Mouse (Mus musculus): ENCODE data around the gene Sun2.
A peak's percentile ranks its signal among the peaks of the same experiment; 100 is the strongest.

The Sun2 gene

GRCm38 (mm10) chr15:79693740-79694139, 48.6 kb downstream of the Sun2 start:
- H3K4me3 ChIP-seq (replicated peaks; ENCODE audit: low read length): no peak overlapping the region
- H3K9me3 ChIP-seq (ENCODE audit: low read length): no peaks in the 10 kb centered on the region
- peaks cover 47% of the 10 kb centered on the region for H3K36me3 ChIP-seq (ENCODE audit: insufficient read depth, low read length)
- H3K27me3 ChIP-seq (ENCODE audit: insufficient read depth, low read length): no peaks in the 10 kb centered on the region
- peaks cover 78% of the 10 kb centered on the region for H3K4me1 ChIP-seq (replicated peaks; ENCODE audit: low read depth, low read length)
- TF ChIP-seq NANOG (IDR thresholded peaks at IDR 0.05; ENCODE audit: borderline replicate concordance, low read length): no peak
- TF ChIP-seq CTCF (conservative IDR thresholded peaks at IDR 0.05; ENCODE audit: low read length): no peak
- TF ChIP-seq POU5F1 (IDR thresholded peaks at IDR 0.05; ENCODE audit: borderline replicate concordance, low read length): no peak

GRCm38 (mm10) chr15:79692334-79692733, 50.0 kb downstream of the Sun2 start:
- peaks cover 71% of the 10 kb centered on the region for H3K4me1 ChIP-seq (replicated peaks; ENCODE audit: low read depth, low read length)
- no peak for TF ChIP-seq CTCF (conservative IDR thresholded peaks at IDR 0.05; ENCODE audit: low read length)
- TF ChIP-seq NANOG (IDR thresholded peaks at IDR 0.05; ENCODE audit: borderline replicate concordance, low read length): no peak
- TF ChIP-seq POU5F1 (IDR thresholded peaks at IDR 0.05; ENCODE audit: borderline replicate concordance, low read length): no peak
- H3K27me3 ChIP-seq (ENCODE audit: insufficient read depth, low read length): no peaks in the 10 kb centered on the region
- H3K4me3 ChIP-seq (replicated peaks; ENCODE audit: low read length): no peak overlapping the region
- peaks cover 47% of the 10 kb centered on the region for H3K36me3 ChIP-seq (ENCODE audit: insufficient read depth, low read length)
- H3K9me3 ChIP-seq (ENCODE audit: low read length): no peaks in the 10 kb centered on the region

GRCm38 (mm10) chr15:79691023-79691508, 51.3 kb downstream of the Sun2 start:
- TF ChIP-seq NANOG (IDR thresholded peaks at IDR 0.05; ENCODE audit: borderline replicate concordance, low read length) (no peak), CTCF (conservative IDR thresholded peaks at IDR 0.05; ENCODE audit: low read length) (no peak), POU5F1 (IDR thresholded peaks at IDR 0.05; ENCODE audit: borderline replicate concordance, low read length) (no peak)
- Histone ChIP-seq H3K27me3 (ENCODE audit: insufficient read depth, low read length) (no peaks in the 10 kb centered on the region), H3K36me3 (ENCODE audit: insufficient read depth, low read length) (peaks cover 39% of the 10 kb centered on the region), H3K4me1 (replicated peaks; ENCODE audit: low read depth, low read length) (peaks cover 67% of the 10 kb centered on the region), H3K4me3 (replicated peaks; ENCODE audit: low read length) (peak overlapping the region; percentile 98), H3K9me3 (ENCODE audit: low read length) (no peaks in the 10 kb centered on the region)

- Histone ChIP-seq H3K4me1 (replicated peaks; ENCODE audit: low read depth, low read length) (peaks cover 70% of the 10 kb centered on the region), H3K27me3 (ENCODE audit: insufficient read depth, low read length) (no peaks in the 10 kb centered on the region), H3K36me3 (ENCODE audit: insufficient read depth, low read length) (peaks cover 39% of the 10 kb centered on the region), H3K4me3 (replicated peaks; ENCODE audit: low read length) (peak within 1 kb of the TSS; percentile 98), H3K9me3 (ENCODE audit: low read length) (no peaks in the 10 kb centered on the region)
- TF ChIP-seq CTCF (conservative IDR thresholded peaks at IDR 0.05; ENCODE audit: low read length): no peak
- TF ChIP-seq POU5F1 (IDR thresholded peaks at IDR 0.05; ENCODE audit: borderline replicate concordance, low read length): no peak
- no peak for TF ChIP-seq NANOG (IDR thresholded peaks at IDR 0.05; ENCODE audit: borderline replicate concordance, low read length)
Observed at GRCm38 (mm10) chr15:79690426-79691022, 51.8 kb downstream of the Sun2 start, which contains the start of gene Gtpbp1. Gene Gtpbp1 (plus strand): TSS chr15:79690845.

GRCm38 (mm10) chr15:79689662-79690425, 52.5 kb downstream of the Sun2 start:
- Histone ChIP-seq H3K4me3 (replicated peaks; ENCODE audit: low read length) (peak overlapping the region; percentile 71), H3K9me3 (ENCODE audit: low read length) (no peaks in the 10 kb centered on the region), H3K36me3 (ENCODE audit: insufficient read depth, low read length) (peaks cover 39% of the 10 kb centered on the region), H3K27me3 (ENCODE audit: insufficient read depth, low read length) (no peaks in the 10 kb centered on the region), H3K4me1 (replicated peaks; ENCODE audit: low read depth, low read length) (peaks cover 70% of the 10 kb centered on the region)
- no peak for TF ChIP-seq CTCF (conservative IDR thresholded peaks at IDR 0.05; ENCODE audit: low read length)
- TF ChIP-seq NANOG (IDR thresholded peaks at IDR 0.05; ENCODE audit: borderline replicate concordance, low read length): no peak
- TF ChIP-seq POU5F1 (IDR thresholded peaks at IDR 0.05; ENCODE audit: borderline replicate concordance, low read length): no peak

GRCm38 (mm10) chr15:79688268-79688956, 53.9 kb downstream of the Sun2 start:
- H3K4me3 ChIP-seq (replicated peaks; ENCODE audit: low read length): peak overlapping the region; percentile 93
- no peaks in the 10 kb centered on the region for H3K27me3 ChIP-seq (ENCODE audit: insufficient read depth, low read length)
- H3K36me3 ChIP-seq (ENCODE audit: insufficient read depth, low read length): peaks cover 40% of the 10 kb centered on the region
- H3K4me1 ChIP-seq (replicated peaks; ENCODE audit: low read depth, low read length): peaks cover 72% of the 10 kb centered on the region
- no peak for TF ChIP-seq NANOG (IDR thresholded peaks at IDR 0.05; ENCODE audit: borderline replicate concordance, low read length)
- TF ChIP-seq CTCF (conservative IDR thresholded peaks at IDR 0.05; ENCODE audit: low read length): no peak
- TF ChIP-seq POU5F1 (IDR thresholded peaks at IDR 0.05; ENCODE audit: borderline replicate concordance, low read length): no peak
- no peaks in the 10 kb centered on the region for H3K9me3 ChIP-seq (ENCODE audit: low read length)

- Histone ChIP-seq H3K4me3 (replicated peaks; ENCODE audit: low read length) (peak within 1 kb of the TSS; percentile 93), H3K9me3 (ENCODE audit: low read length) (no peaks in the 10 kb centered on the region), H3K36me3 (ENCODE audit: insufficient read depth, low read length) (peaks cover 41% of the 10 kb centered on the region), H3K4me1 (replicated peaks; ENCODE audit: low read depth, low read length) (peaks cover 74% of the 10 kb centered on the region), H3K27me3 (ENCODE audit: insufficient read depth, low read length) (no peaks in the 10 kb centered on the region)
- no peak for TF ChIP-seq POU5F1 (IDR thresholded peaks at IDR 0.05; ENCODE audit: borderline replicate concordance, low read length)
Observed at GRCm38 (mm10) chr15:79687646-79688267, 54.6 kb downstream of the Sun2 start, which contains the start of gene Josd1. Gene Josd1 (minus strand): TSS chr15:79687919.

- peaks cover 43% of the 10 kb centered on the region for H3K36me3 ChIP-seq (ENCODE audit: insufficient read depth, low read length)
- peak overlapping the region; percentile 93 for H3K4me3 ChIP-seq (replicated peaks; ENCODE audit: low read length)
- TF ChIP-seq CTCF (conservative IDR thresholded peaks at IDR 0.05; ENCODE audit: low read length): no peak
- peaks cover 74% of the 10 kb centered on the region for H3K4me1 ChIP-seq (replicated peaks; ENCODE audit: low read depth, low read length)
- H3K27me3 ChIP-seq (ENCODE audit: insufficient read depth, low read length): no peaks in the 10 kb centered on the region
- no peaks in the 10 kb centered on the region for H3K9me3 ChIP-seq (ENCODE audit: low read length)
Observed at GRCm38 (mm10) chr15:79687175-79687574, 55.2 kb downstream of the Sun2 start.
